Mouse (Mus musculus) cerebellum, adult 2 months (tissue): ENCODE data around the gene Cd180.

ENCODE experiments used
- CTCF ChIP-seq: fragments of 200-500 bp; IDR thresholded peaks from 2 replicates; pipeline ENCODE4 v1.5.1; 2011; ENCODE audit warnings: low read depth, mild to moderate bottlenecking, control low read depth, low read length, moderate library complexity, borderline replicate concordance; ENCODE audit not compliant: insufficient read depth
- POLR2A ChIP-seq: fragments of 200-500 bp; IDR thresholded peaks from 2 replicates; pipeline ENCODE4 v1.6.1; 2011; ENCODE audit warnings: low read length, control low read depth, borderline replicate concordance; ENCODE audit not compliant: insufficient read depth

DNA sequence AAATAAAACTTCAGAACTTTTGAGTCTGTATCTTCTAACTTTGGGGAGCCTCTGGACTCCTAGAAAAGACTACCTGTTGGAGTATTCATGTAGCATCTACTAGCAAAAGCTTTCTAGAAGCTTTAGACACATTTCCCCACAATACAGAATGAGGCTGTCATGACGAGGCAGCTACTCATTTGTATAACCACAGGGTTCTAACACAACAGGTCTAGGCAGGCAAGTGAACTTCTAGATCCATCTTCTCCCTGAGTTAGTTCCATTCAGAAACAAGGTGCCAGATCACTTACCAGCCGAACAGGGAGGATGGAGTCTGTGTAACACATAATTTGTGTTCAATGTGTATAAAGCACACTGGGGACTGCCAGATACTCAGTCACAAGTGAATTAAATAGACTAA, 32.5 kb downstream of the Cd180 start:
- TF ChIP-seq CTCF (no peak), POLR2A (no peak)
